Mouse (Mus musculus): ENCODE results near the gene Cyp26a1.

GRCm38 (mm10) chr19:37656441-37656840 lies 41.2 kb upstream of the Cyp26a1 start:
- TF ChIP-seq CTCF (IDR thresholded peaks at IDR 0.05; ENCODE audit: control insufficient read depth, insufficient read depth, insufficient read length) (no peak), MYOG (IDR thresholded peaks at IDR 0.05; ENCODE audit: control insufficient read depth, extremely low read depth, insufficient read length) (no peak), USF1 (IDR thresholded peaks at IDR 0.05; ENCODE audit: low read depth) (no peak)
